Mouse (Mus musculus) ES-E14 (cell line): ENCODE results near the gene Hira. TPM values are rescaled to one million over a fixed set of nuclear protein-coding genes. Genes with fewer than 3 reads are reported as not detected.
"Not testable (repeated sequence)": the region's sequence is repeated elsewhere in the genome, so short reads cannot be mapped to it uniquely, and the experiment has no call there.

Experiments used
- DNase-seq: peaks from one replicate; pipeline ENCODE4 v3.0.0-alpha.2; 2013; ENCODE audit warnings: low read depth, low spot score
- H3K27ac ChIP-seq: 2 replicates; pipeline ENCODE4 v1.5.1; 2012; ENCODE audit warnings: low read depth, mild to moderate bottlenecking, low read length, moderate library complexity, mixed read lengths; ENCODE audit not compliant: poor library complexity, insufficient read depth, severe bottlenecking
- H3K36me3 ChIP-seq: 2 replicates; pipeline ENCODE4 v1.6.1; 2012; ENCODE audit warnings: mild to moderate bottlenecking, low read length, moderate library complexity, mixed read lengths; ENCODE audit not compliant: control insufficient read depth, poor library complexity, insufficient read depth, severe bottlenecking
- H3K4me1 ChIP-seq, 2 experiments: fragments of 150-350 bp in 1 of 2; sonication (generic) in 1 of 2; 2 replicates each; pipeline ENCODE4 v1.6.1; 2012; ENCODE audit warnings: low read length in 2 of 2, mild to moderate bottlenecking in 1 of 2, mixed read lengths in 1 of 2; ENCODE audit not compliant: control insufficient read depth in 2 of 2, insufficient read depth in 2 of 2, poor library complexity in 1 of 2
- H3K4me3 ChIP-seq, 2 experiments: fragments of 150-350 bp in 1 of 2; sonication (generic) in 1 of 2; 2 replicates each; pipeline ENCODE4 v1.5.1; 2012; ENCODE audit warnings: low read length in 2 of 2, low read depth in 1 of 2, mild to moderate bottlenecking in 1 of 2, mixed read lengths in 1 of 2; ENCODE audit not compliant: insufficient read depth in 1 of 2, poor library complexity in 1 of 2, severe bottlenecking in 1 of 2
- H3K9ac ChIP-seq: 2 replicates; pipeline ENCODE4 v1.6.1; 2012; ENCODE audit warnings: low read depth, mild to moderate bottlenecking, low read length, mixed read lengths; ENCODE audit not compliant: poor library complexity, insufficient read depth, severe bottlenecking
- H3K9me3 ChIP-seq: fragments of 150-350 bp; sonication (generic); 2 replicates; pipeline ENCODE4 v1.6.1; 2012; ENCODE audit warnings: low read depth, mild to moderate bottlenecking, low read length; ENCODE audit not compliant: control insufficient read depth, insufficient read depth
- CHD2 ChIP-seq: IDR thresholded peaks from 2 replicates; pipeline ENCODE4 v1.6.1; 2014; ENCODE audit warnings: mild to moderate bottlenecking, low read depth, low read length, inconsistent platforms
- HCFC1 ChIP-seq: IDR thresholded peaks from 2 replicates; pipeline ENCODE4 v1.6.1; 2012; ENCODE audit warnings: low read length, inconsistent platforms, borderline replicate concordance; ENCODE audit not compliant: insufficient read depth
- MAFK ChIP-seq: IDR thresholded peaks from 2 replicates; pipeline ENCODE4 v1.6.1; 2014; ENCODE audit warnings: mild to moderate bottlenecking, low read depth, low read length, inconsistent platforms; ENCODE audit not compliant: insufficient read depth
- ZC3H11A ChIP-seq: IDR thresholded peaks from 2 replicates; pipeline ENCODE4 v1.6.1; 2012; ENCODE audit warnings: low read depth, mild to moderate bottlenecking, inconsistent platforms, low read length, borderline replicate concordance
- ZNF384 ChIP-seq: IDR thresholded peaks from 2 replicates; pipeline ENCODE4 v1.6.1; 2012; ENCODE audit warnings: low read depth, low read length, inconsistent platforms
- in situ Hi-C, 2 experiments: fragments of 600-800 bp; cut with MboI; formaldehyde crosslinking; loops; one replicate each; pipeline ENCODE4 v1.15.1; 2025; ENCODE audit warnings: low sequenced_read_pairs in 2 of 2, inconsistent platforms in 1 of 2; ENCODE audit not compliant: unreplicated experiment in 2 of 2
- total RNA-seq: library from RNA; depleted of rRNA; stranded (reverse); fragments of 300-350 nt; gene quantifications from 2 replicates; pipeline ENCODE4 v1.2.3, GENCODE M21; 2012

Hira gene
- total RNA-seq, 1 experiment = 58.2 TPM

DNA sequence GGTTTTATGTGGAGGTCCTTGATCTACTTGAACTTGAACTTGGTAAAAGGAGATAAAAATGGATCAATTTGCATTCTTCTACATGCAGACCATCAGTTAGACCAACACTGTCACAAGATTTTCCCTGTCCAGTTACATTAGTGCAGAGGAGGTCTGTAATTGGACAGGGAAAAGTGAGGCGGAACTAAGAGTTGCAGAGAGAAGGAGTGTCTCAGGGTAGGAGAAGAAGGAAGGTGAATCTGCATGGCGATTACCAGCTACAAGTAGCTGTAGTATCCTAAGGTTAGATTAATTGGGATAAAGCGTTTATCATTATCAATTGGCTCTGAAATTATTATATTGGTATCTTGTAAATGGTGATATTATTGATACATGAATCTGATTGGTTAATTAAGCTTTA is 109.5 kb downstream of the Hira start:
- Histone ChIP-seq H3K4me3 (no peak overlapping the region), H3K4me1 (no peaks in the 10 kb centered on the region), H3K27ac (no peak overlapping the region), H3K36me3 (no peaks in the 10 kb centered on the region), H3K9ac (no peak overlapping the region), H3K9me3 (no peaks in the 10 kb centered on the region)
- no peak for DNase-seq
- in situ Hi-C loops = no loop called here
- TF ChIP-seq MAFK (no peak), ZNF384 (no peak), CHD2 (no peak), ZC3H11A (no peak), HCFC1 (no peak)

DNA sequence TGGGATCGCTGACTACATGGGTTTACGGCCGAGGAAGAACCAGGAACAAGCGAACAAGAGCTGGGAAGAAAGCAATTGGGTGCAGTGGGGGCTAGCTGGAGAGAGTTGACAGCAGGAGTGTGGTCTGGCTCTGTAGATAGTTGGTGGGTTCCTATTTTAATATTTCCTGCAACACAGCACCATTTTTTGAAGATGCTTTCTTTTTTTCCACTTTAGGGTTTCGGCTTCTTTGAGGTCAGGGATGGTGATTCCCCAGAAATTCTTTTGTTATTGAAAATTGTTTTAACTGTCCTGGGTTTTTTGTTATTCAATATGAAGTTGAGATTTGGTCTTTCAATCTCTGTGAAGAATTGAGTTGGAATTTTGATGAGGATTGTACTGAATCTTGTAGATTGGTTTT is 110.0 kb downstream of the Hira start:
- Histone ChIP-seq H3K9ac (no peak overlapping the region), H3K36me3 (no peaks in the 10 kb centered on the region), H3K27ac (no peak overlapping the region), H3K4me1 (no peaks in the 10 kb centered on the region), H3K4me3 (no peak overlapping the region), H3K9me3 (no peaks in the 10 kb centered on the region)
- in situ Hi-C loops = no loop called here
- TF ChIP-seq MAFK (no peak), HCFC1 (no peak), CHD2 (no peak), ZNF384 (no peak), ZC3H11A (no peak)
- no peak for DNase-seq

DNA sequence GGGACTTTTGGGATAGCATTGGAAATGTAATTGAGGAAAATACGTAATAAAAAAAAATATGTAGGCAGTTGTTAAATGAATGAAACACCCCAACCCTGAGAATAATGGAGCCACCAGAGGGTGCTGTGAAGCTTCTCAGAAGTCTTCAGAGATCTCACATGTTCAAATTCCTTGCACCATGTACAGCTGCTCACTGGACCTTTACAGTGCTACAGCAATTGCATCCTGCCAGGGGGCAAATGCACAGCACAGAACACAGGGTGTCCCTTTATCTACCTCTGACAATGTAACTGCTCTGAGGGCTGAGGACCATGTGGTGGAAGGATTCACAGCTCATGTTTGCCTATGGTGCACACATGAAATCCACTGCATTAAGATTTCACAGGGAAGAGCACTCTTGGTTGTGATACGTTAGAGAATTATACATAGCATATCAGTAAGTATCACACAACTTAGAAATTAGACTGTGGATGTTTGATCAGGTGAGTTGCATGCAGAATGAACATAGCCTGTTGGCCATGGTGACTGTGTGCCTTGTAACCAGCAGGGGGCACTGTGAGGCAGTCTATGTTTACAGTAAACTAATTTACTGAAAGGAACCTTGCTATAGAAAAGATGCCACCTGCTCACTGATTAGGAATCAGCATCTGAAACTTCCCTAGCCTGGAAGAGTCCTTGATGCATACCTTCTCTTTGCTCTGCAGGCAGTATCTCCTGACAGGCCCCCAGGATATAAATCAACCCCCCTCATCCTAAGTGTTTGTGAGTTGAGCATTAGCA is 126.0 kb downstream of the Hira start:
- H3K4me3 ChIP-seq, H3K9me3 ChIP-seq, in situ Hi-C loops, H3K9ac ChIP-seq, H3K36me3 ChIP-seq, H3K27ac ChIP-seq, H3K4me1 ChIP-seq: not testable (repeated sequence)
- peak; percentile 17 for DNase-seq
- peak; percentile 91 for TF ChIP-seq ZC3H11A

DNA sequence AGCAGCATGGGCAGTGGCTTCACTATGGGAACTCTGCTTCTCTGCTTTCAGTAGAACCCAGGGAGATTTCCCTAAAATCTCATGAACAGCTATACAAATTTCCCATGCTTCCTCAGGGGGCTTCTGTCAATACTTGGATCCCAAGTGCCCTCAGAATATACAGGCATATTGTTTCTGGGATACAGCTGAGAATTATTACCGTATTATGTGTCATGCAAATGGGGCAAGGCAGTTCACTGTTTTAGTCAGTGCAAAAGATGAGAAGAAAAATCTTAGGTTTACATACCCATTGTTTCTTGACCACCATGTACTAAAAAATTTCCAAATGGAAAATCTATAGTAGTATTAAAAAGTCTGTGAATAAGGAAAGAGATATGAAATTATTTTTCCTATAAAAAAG is 126.9 kb downstream of the Hira start:
- H3K4me1 ChIP-seq = peaks cover 0 to 3% of the 10 kb centered on the region in 2 experiments; a peak in 2 of 4 replicates
- H3K27ac ChIP-seq = no peak overlapping the region
- no peak overlapping the region for H3K4me3 ChIP-seq
- TF ChIP-seq ZC3H11A = no peak
- TF ChIP-seq CHD2 = no peak
- TF ChIP-seq ZNF384 = no peak
- TF ChIP-seq HCFC1 = no peak
- no peak for TF ChIP-seq MAFK
- no peak overlapping the region for H3K9ac ChIP-seq
- H3K36me3 ChIP-seq = no peaks in the 10 kb centered on the region
- no peaks in the 10 kb centered on the region for H3K9me3 ChIP-seq
- no peak for DNase-seq
- in situ Hi-C loops = no loop called here

DNA sequence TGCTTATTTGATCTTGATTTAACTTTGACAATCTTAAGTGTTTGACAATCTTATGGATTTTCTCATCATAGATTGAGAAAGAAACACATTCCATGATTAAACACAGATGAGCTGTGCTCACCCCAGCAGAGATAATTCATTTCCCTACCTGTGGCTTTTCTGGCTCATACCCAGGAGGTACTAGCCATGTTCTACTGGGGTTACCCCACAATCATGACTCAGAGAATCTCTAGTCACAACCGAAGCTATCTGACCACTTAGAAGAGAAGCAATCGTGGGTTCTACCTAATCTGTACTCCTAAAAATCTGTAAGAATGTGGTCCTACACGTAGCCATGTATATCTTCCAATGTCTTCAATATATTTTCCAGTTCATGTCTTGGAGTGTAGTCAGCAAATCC is 128.5 kb downstream of the Hira start:
- Histone ChIP-seq H3K4me3 (no peak overlapping the region), H3K4me1 (peaks cover 0 to 3% of the 10 kb centered on the region in 2 experiments; a peak in 2 of 4 replicates), H3K36me3 (no peaks in the 10 kb centered on the region), H3K27ac (no peak overlapping the region), H3K9ac (no peak overlapping the region), H3K9me3 (no peaks in the 10 kb centered on the region)
- no peak for DNase-seq
- TF ChIP-seq CHD2 (no peak), HCFC1 (no peak), ZNF384 (no peak), MAFK (no peak), ZC3H11A (no peak)
- in situ Hi-C loops = no loop called here
